Mouse (Mus musculus) limb, embryonic 14.5 days (tissue): ENCODE results near the gene Dab1. TPM values are rescaled to one million over a fixed set of nuclear protein-coding genes. Genes with fewer than 3 reads are reported as not detected.

Source experiments
- ATAC-seq: fragments of 200-750 bp; cut with Nextera tagmentation; 2 replicates; pipeline ENCODE4 v1.8.0; 2017; ENCODE audit warnings: low read depth, moderate number of reproducible peaks, moderate TSS enrichment; ENCODE audit not compliant: low FRiP score
- DNase-seq: peaks from one replicate; pipeline ENCODE4 v3.0.0-alpha.2; 2015; ENCODE audit warnings: low spot score
- H3K27ac ChIP-seq: fragments of 300-500 bp; sonication (generic); replicated peaks from 2 replicates; pipeline ENCODE4 v1.5.1; 2014; ENCODE audit warnings: low read depth, mild to moderate bottlenecking, low read length, moderate library complexity, mixed read lengths
- H3K27me3 ChIP-seq: fragments of 300-500 bp; sonication (generic); 2 replicates; pipeline ENCODE4 v1.6.1; 2014; ENCODE audit warnings: low read length, mixed read lengths; ENCODE audit not compliant: control insufficient read depth, insufficient read depth
- H3K36me3 ChIP-seq: fragments of 300-500 bp; sonication (generic); 2 replicates; pipeline ENCODE4 v1.6.1; 2014; ENCODE audit warnings: mild to moderate bottlenecking, low read length, moderate library complexity, mixed read lengths; ENCODE audit not compliant: control insufficient read depth, insufficient read depth
- H3K4me1 ChIP-seq: fragments of 300-500 bp; sonication (generic); 2 replicates; pipeline ENCODE4 v1.6.1; 2014; ENCODE audit warnings: antibody characterized with exemption, low read length, mixed read lengths; ENCODE audit not compliant: control insufficient read depth, insufficient read depth
- H3K4me2 ChIP-seq: fragments of 300-500 bp; sonication (generic); replicated peaks from 2 replicates; pipeline ENCODE4 v1.6.1; 2014; ENCODE audit warnings: low read depth, mild to moderate bottlenecking, low read length, moderate library complexity; ENCODE audit not compliant: severe bottlenecking
- H3K4me3 ChIP-seq: fragments of 300-500 bp; sonication (generic); replicated peaks from 2 replicates; pipeline ENCODE4 v1.5.1; 2014; ENCODE audit warnings: low read length
- H3K9ac ChIP-seq: fragments of 300-500 bp; sonication (generic); 2 replicates; pipeline ENCODE4 v1.6.1; 2014; ENCODE audit warnings: mild to moderate bottlenecking, low read depth, low read length, moderate library complexity; ENCODE audit not compliant: severe bottlenecking
- H3K9me3 ChIP-seq: fragments of 300-500 bp; sonication (generic); 2 replicates; pipeline ENCODE4 v1.6.1; 2016; ENCODE audit warnings: low read length; ENCODE audit not compliant: control insufficient read depth
- POLR2A ChIP-seq: fragments of 200-500 bp; IDR thresholded peaks from 2 replicates; pipeline ENCODE4 v1.8.0; 2012; ENCODE audit warnings: inconsistent platforms, mild to moderate bottlenecking, moderate library complexity, borderline replicate concordance; ENCODE audit not compliant: insufficient read depth, insufficient read length; ENCODE audit errors: extremely low read depth
- WGBS: fragments of 180-500 bp; shearing (Covaris S2); extraction: QIAGEN DNeasy Blood & Tissue Kit; methylation state at CpG from one replicate; pipeline ENCODE4 v1.1.7; 2014; 5-methylcytosine and 5-hydroxymethylcytosine counted together
- polyA plus RNA-seq, 2 experiments: library from polyadenylated mRNA; depleted of rRNA in 1 of 2; stranded (reverse) in 1 of 2; unstranded in 1 of 2; fragments of >200 nt; fragmentation: Nextera tagmentation in 1 of 2; extraction: Ambion mirVana in 1 of 2; gene quantifications; 2 replicates each; pipeline versions ENCODE4 v1.2.1 to v1.2.3; 2012 to 2014

The Dab1 gene
- polyA plus RNA-seq, 2 experiments = 5.5 to 12.1 TPM

DNA sequence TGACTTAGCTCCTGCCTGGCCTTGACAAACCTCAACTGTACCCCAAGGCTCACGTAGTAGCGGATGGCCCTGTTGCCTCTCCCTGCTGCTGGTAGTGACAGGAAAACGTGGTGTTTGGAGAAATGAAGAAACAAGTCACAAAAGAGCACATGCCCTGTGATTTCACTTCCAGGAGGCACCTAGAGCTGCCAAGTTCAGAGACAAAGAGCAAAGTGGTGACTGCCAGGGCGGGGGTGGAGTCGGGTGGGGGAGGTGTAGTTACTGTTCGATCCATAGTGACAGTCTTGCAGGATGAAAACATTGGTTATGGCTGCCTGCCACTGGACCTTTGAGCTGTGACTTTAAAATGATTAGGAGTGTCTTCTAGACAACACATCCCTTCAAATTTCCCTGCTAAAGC is 599.6 kb downstream of the Dab1 start:
- 68% methylated on average over 6 of the region's 6 CpGs for WGBS
- ATAC-seq (no peak), DNase-seq (no peak)

DNA sequence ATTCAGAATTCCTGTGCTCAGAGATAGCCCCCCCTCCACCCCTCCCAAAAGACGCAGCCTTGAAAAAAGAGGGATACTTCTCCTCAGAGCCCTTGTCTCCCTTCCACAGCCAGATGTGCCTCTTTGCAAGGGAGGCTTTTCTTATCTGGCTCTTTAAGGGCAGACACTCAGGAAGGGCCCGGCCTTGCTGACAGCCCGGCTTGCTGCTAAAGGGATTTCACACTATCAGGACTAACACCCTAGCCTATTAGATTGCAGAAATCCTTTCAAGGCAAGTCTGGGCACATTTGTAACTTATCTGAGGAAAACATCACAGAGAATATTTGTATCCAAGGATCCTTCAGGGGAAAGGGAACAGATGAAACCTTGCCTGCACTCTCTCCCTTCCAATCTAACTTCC is 600.9 kb downstream of the Dab1 start:
- Histone ChIP-seq H3K27me3 (no peaks in the 10 kb centered on the region), H3K27ac (no peak overlapping the region), H3K9ac (no peak overlapping the region), H3K4me2 (no peak overlapping the region), H3K4me1 (no peaks in the 10 kb centered on the region), H3K36me3 (no peaks in the 10 kb centered on the region), H3K9me3 (no peaks in the 10 kb centered on the region), H3K4me3 (no peak overlapping the region)
- no peak for TF ChIP-seq POLR2A
- DNase-seq (no peak), ATAC-seq (no peak)
- WGBS = 18% methylated on average over 3 of the region's 3 CpGs

More for the DNA sequence above, 599.6 kb downstream of the Dab1 start:
- H3K36me3 ChIP-seq = no peaks in the 10 kb centered on the region
- no peak for TF ChIP-seq POLR2A
- no peaks in the 10 kb centered on the region for H3K27me3 ChIP-seq
- no peak overlapping the region for H3K4me2 ChIP-seq
- H3K9me3 ChIP-seq = no peaks in the 10 kb centered on the region
- no peak overlapping the region for H3K9ac ChIP-seq
- H3K27ac ChIP-seq = no peak overlapping the region
- no peak overlapping the region for H3K4me3 ChIP-seq
- no peaks in the 10 kb centered on the region for H3K4me1 ChIP-seq

DNA sequence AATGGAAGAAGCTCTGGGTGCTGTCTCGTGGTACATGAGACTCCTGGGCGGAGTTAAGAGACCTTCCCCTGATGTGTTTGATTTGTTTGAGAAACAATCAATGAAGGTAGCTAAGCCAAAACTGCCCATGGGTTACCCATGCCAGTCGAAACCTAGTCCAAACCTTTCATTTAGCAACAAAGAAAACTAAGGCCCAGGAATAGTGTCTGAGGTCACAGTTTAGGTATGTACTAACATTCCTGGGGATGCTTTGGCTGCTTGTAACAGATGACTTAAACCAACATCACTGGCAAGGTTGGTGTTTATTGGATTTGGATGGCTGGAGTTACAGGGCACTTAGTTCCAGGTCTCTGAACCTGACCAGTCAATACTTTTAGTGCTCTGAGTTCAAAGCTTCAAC is 610.1 kb downstream of the Dab1 start:
- no peak for TF ChIP-seq POLR2A
- 75% methylated on average over 3 of the region's 3 CpGs for WGBS

DNA sequence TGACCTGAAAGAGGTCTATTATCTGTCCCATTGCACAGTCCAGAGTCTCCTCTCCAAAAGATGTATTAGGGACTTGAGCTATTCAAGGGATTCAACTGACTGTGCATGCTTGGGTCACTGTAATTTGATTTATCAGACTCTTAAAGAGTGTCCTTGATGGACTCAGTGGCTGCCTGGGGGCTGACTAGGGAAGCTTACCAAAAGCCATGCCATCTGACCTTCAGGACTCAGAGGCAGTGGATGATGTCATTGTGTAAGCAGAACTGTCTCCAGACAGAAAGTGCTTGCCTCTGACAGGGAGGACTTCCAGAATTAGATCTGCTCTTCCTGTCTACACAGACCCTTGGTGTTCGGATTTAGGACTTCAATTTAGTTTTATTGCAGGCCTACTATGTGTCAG is 627.3 kb downstream of the Dab1 start:
- no peak overlapping the region for H3K4me2 ChIP-seq
- no peaks in the 10 kb centered on the region for H3K27me3 ChIP-seq
- DNase-seq = no peak
- no peaks in the 10 kb centered on the region for H3K9me3 ChIP-seq
- no peaks in the 10 kb centered on the region for H3K4me1 ChIP-seq
- TF ChIP-seq POLR2A = no peak
- H3K4me3 ChIP-seq = no peak overlapping the region
- H3K27ac ChIP-seq = no peak overlapping the region
- no peak overlapping the region for H3K9ac ChIP-seq
- no peak for ATAC-seq
- H3K36me3 ChIP-seq = no peaks in the 10 kb centered on the region
- 43% methylated on average over 1 of the region's 1 CpGs for WGBS

More for the DNA sequence above, 610.1 kb downstream of the Dab1 start:
- Histone ChIP-seq H3K9ac (no peak overlapping the region), H3K4me2 (no peak overlapping the region), H3K4me3 (no peak overlapping the region), H3K27ac (no peak overlapping the region), H3K4me1 (no peaks in the 10 kb centered on the region), H3K27me3 (no peaks in the 10 kb centered on the region), H3K9me3 (no peaks in the 10 kb centered on the region), H3K36me3 (no peaks in the 10 kb centered on the region)
- ATAC-seq (no peak), DNase-seq (no peak)

DNA sequence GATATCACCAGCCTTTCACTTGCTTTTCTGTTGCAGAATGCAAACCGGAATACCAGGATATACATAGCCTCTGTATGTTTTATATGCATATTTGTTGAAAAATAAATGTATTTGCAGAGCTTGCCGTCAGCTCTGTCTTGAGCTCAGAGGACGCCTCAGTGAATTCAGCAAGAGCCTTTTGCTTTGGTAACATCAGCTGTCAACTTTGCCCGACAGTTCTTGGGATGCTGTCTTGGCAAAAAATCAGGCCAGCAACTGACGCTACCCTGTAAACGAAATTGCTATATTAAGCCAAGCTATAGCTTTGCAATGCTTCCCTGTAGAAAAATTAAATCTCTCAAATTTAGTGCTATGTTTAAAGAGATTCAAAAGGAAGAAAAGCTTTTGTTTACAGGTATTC is 630.3 kb downstream of the Dab1 start:
- ATAC-seq = no peak
- Histone ChIP-seq H3K4me2 (no peak overlapping the region), H3K27ac (no peak overlapping the region), H3K4me3 (no peak overlapping the region), H3K9ac (no peak overlapping the region), H3K27me3 (no peaks in the 10 kb centered on the region), H3K4me1 (no peaks in the 10 kb centered on the region), H3K9me3 (no peaks in the 10 kb centered on the region), H3K36me3 (no peaks in the 10 kb centered on the region)
- 85% methylated on average over 6 of the region's 6 CpGs for WGBS
- TF ChIP-seq POLR2A = no peak
- DNase-seq = no peak

DNA sequence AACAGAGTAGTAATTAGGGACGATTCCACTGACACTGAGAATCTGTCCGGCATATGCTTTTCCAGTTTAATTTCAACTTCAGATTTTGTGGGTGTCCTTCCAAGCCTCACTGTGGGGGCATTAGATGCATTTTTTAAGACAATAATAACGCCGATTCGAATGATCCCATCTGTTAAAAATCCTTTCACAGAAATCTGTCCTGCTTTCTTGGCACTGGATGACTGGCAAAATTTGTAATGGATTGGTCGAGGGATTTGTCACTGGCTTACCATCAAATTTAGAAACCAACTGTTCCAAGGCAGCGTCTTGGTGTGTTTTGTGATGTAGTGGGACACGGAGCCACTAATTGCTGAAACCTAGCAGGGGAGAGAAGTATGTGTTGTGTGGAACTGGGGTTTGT is 638.6 kb downstream of the Dab1 start:
- Histone ChIP-seq H3K4me1 (no peaks in the 10 kb centered on the region), H3K27me3 (no peaks in the 10 kb centered on the region), H3K9me3 (no peaks in the 10 kb centered on the region), H3K36me3 (no peaks in the 10 kb centered on the region), H3K27ac (no peak overlapping the region), H3K4me3 (no peak overlapping the region), H3K4me2 (no peak overlapping the region), H3K9ac (no peak overlapping the region)
- no peak for TF ChIP-seq POLR2A
- DNase-seq (no peak), ATAC-seq (no peak)
- 77% methylated on average over 8 of the region's 8 CpGs for WGBS
